Mouse (Mus musculus): ENCODE results near the gene Abi3.

Gene Abi3

DNA sequence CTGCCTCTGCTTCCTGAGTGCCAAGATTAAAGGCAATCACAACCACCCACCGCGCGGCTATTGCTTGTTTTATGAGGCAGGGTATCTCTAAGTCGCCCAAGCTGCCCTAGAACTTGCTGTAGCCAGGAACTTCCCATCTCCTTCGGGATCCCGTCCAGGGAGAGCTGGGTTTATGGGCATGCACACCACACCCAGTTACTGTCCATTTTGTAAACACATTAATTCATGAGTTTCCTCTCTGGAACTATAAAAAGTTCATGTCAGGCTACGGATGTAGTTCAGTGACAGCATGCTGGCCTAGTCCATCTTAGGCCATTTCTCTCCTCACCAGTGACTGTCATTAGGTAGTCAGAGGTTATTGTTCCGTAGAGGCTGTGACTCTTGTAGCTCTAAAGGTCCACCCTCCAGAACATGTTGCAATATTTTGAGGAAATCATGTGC is 52.8 kb downstream of the Abi3 start:
- no peak for DNase-seq (ENCODE audit: extremely low spot score, low spot score)

DNA sequence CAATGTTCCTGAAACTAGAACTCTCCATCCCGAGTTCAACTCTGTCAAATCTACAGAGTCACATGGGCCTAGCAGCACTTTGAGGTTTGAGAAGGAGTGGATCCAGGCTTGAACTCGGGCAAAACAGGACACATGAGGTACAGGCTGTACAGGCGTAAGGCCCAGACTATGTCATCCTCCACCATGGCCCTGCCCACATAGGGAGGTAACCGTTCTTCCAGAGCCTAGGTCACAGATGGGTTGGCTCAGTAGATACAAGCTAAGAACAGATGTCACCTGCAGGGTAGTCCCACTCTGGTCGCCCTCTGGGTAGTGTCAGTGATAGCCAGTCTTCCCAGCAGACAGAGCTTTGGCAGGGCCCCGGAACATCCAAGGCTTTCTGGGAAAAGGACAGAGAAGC is 55.8 kb downstream of the Abi3 start:
- no peak for DNase-seq (ENCODE audit: extremely low spot score, low spot score)

DNA sequence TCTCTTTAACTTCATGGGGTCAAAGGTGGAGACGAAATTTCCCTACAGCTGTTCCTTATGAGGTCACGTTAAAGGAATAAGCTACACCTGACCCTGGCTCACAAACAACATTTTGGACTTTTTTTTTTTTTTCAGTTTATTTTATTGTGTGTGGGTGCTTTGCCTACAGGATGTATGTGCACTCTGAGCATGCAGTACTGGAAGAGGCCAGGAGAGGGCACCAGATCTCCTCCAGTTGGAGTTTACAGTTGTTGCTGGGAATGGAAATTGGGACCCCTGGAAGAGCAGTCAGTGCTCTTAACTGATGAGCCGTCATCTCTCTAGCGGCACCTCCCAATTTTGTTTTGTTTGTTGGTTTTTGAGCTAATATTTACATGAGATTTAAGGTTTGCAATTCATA is 56.6 kb downstream of the Abi3 start:
- DNase-seq (ENCODE audit: extremely low spot score, low spot score) = no peak

DNA sequence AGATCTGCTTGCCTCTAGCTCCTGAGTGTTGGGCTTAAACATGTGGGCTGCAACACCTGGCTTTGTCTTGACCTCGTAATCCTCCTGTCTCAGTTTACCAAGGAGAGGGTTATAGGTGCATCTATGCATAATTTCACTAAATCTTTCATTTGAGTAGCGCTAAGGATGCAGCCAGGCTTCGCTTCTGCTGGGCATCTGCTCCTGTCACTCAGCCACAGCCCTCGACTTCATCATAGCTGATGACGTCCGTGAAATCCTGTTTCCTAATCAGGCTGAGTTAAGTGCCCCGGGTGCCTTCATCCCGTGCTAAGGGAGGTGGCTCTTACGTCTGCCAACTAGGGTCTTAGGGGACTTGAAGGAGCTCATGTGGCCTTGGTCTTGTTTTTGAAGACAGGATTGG is 58.3 kb downstream of the Abi3 start:
- no peak for DNase-seq (ENCODE audit: extremely low spot score, low spot score)

DNA sequence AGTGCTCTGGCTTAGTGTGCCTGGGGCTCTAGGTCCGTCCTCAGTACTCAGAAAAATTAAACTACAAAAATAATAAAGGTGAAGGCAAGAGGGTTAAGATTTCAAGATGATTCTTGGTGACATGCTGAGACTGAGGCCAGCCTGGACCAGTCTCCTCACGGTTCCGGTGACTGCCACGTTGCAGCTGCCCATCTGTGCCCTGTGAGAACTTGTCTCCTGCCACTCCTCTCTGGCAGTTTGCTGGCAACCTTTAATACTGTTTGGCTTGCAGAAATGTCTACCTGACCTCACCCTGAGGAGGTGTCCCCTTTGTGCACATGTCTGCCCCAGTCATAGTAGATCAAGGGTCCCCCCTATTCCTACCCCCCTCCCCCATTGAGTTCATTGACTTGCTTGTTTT is 58.8 kb downstream of the Abi3 start:
- DNase-seq (ENCODE audit: extremely low spot score, low spot score) = no peak

DNA sequence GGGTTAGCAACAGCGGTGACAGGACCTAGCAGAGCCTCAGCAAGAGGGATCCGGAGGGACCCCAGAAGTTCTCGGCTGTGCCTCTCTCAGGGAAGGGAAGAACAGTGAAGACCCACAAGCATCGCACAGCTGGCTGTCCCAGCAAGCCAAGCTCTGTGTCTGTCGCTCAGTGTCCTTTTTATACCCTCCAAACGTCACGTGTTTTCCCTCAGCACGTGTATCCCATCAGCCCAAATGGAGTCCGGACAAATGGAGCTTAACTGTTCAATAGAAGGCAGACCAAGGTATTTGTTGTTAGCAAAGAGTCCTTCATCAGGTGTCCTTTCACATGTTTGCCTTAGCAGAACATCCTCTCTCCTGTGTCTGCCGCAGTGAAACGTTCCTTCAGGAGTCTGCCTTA is 60.7 kb downstream of the Abi3 start:
- no peak for DNase-seq (ENCODE audit: extremely low spot score, low spot score)

DNA sequence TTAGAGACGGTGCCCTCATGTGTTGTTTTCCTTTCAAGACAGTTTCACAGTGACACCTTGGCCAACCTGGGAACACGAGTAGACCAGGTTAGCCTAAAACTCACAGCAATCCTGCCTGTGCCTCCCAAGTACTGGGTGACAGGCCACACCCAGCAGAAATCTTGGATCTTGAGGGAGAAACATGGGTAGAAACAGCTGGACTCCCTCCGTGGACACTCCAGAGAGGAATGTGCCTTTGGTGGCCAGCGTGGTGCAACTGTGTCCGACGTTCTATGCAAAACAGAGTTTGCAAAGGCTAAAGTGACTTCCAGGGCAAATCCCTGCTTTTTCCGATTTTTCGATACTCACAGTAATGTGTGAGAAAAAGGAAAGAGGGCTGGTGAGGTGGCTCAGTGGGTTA is 61.8 kb downstream of the Abi3 start:
- DNase-seq (ENCODE audit: extremely low spot score, low spot score) = no peak
